Mouse (Mus musculus) CH12.LX (cell line): ENCODE data around the gene Tut1.

ENCODE experiments used
- KAT2A ChIP-seq: IDR thresholded peaks from 2 replicates; pipeline ENCODE4 v1.6.1; 2012; ENCODE audit warnings: low read length, improper control_type of control experiment, inconsistent platforms; ENCODE audit not compliant: insufficient replicate concordance
- MAX ChIP-seq: IDR thresholded peaks from 2 replicates; pipeline ENCODE4 v1.6.1; 2011; ENCODE audit warnings: low read length, improper control_type of control experiment
- SMC3 ChIP-seq: IDR thresholded peaks from 2 replicates; pipeline ENCODE4 v1.6.1; 2011; ENCODE audit warnings: low read depth, low read length, improper control_type of control experiment
- TCF12 ChIP-seq: IDR thresholded peaks from 2 replicates; pipeline ENCODE4 v1.6.1; 2014; ENCODE audit warnings: low read depth, mild to moderate bottlenecking, inconsistent platforms, low read length, improper control_type of control experiment

- no peak for TF ChIP-seq TCF12
- TF ChIP-seq KAT2A = no peak
- TF ChIP-seq SMC3 = no peak
- TF ChIP-seq MAX = no peak
These were observed 34.0 kb upstream of the Tut1 start for GRCm38 (mm10) chr19:8919684-8920072.
